Mouse (Mus musculus): ENCODE measurements at regions not wholly inside any gene's neighbourhood (a gene's known extent, or its start where the extent isn't known, plus 50 kb on each side); places are given as distances from the start of the nearest gene placed in this dataset.

DNA sequence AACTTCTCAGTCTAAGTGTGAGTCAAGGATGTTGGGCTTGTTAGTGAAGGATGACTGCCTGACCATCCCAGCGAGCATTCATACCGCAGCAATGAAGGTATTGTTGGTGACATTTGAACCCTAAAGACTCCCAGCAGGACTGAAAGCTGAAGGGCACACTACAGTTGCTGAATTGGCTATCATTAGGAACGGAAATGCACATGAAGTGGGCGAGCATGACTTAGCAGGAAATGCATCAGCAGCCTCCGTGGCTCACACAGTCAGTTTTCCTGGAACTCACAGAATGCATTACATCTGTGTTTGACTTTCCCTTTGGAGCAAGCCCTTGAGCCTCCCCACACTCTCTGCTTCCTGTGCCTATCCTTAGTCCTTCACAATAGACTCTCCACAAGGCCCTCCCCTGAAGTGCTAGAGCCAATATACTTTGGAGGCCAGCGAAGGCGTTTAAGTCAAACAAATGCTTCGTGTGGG lies 63.9 kb downstream of the Tmco5 start:
- Histone ChIP-seq H3K4me2 (no peak overlapping the region), H3K36me3 (no peaks in the 10 kb centered on the region), H3K4me3 (no peak overlapping the region), H3K9ac (no peak overlapping the region), H3K27ac (no peak overlapping the region), H3K9me3 (no peaks in the 10 kb centered on the region), H3K27me3 (no peaks in the 10 kb centered on the region), H3K4me1 (no peaks in the 10 kb centered on the region)
- WGBS, result 64% methylated on average over 8 of the region's 8 CpGs
- no peak for ATAC-seq (ENCODE audit: insufficient number of reproducible peaks, low FRiP score, low TSS enrichment, low read depth)

DNA sequence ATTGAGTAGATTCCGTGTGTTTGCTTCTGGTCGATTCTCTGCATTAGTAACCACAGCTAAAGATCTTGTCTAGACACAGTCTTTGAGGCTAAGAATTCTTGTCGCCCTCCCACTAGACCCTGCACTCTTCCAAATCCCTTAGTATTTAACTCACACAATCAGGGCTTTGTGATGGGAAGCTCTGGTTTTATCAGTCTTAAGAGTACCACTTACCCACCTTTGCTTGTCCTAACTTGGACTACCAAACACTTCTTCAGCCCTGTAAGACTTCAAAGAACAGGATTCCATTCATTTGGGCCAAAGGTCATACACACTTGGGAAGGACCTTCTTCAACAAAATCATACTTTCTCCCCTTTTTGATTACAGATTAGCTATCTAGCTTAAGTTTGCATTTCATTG lies 70.0 kb downstream of the Tmco5 start:
- no peak for ATAC-seq (ENCODE audit: insufficient number of reproducible peaks, low FRiP score, low TSS enrichment, low read depth)
- no peak overlapping the region for H3K9ac ChIP-seq
- WGBS, result 74% methylated on average over 3 of the region's 3 CpGs

DNA sequence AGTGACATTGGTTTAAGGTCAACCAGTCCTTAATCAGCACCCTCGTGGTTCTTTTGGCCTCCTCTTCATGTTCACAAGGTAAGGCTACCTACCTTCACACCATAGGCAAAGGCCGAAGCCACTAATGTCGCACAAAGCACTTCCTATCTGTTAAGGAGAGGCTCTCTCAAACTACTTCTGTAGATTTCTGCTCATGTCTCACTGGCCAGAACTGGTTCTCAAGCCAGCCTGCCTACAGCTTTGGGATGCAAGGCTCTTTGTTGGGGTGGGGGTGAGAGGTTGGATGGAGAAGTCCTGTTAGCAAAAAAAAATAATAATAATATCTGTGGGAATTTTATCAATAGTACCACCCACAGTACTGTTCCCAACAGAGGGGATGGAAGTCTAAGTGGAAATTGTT lies 71.2 kb downstream of the Tmco5 start:
- H3K36me3 ChIP-seq, result no peaks in the 10 kb centered on the region
- ATAC-seq (ENCODE audit: insufficient number of reproducible peaks, low FRiP score, low TSS enrichment, low read depth), result no peak

More for the DNA sequence above, 70.0 kb downstream of the Tmco5 start:
- Histone ChIP-seq H3K9me3 (no peaks in the 10 kb centered on the region), H3K27ac (no peak overlapping the region), H3K4me1 (no peaks in the 10 kb centered on the region), H3K4me3 (no peak overlapping the region), H3K27me3 (no peaks in the 10 kb centered on the region), H3K4me2 (no peak overlapping the region), H3K36me3 (no peaks in the 10 kb centered on the region)

DNA sequence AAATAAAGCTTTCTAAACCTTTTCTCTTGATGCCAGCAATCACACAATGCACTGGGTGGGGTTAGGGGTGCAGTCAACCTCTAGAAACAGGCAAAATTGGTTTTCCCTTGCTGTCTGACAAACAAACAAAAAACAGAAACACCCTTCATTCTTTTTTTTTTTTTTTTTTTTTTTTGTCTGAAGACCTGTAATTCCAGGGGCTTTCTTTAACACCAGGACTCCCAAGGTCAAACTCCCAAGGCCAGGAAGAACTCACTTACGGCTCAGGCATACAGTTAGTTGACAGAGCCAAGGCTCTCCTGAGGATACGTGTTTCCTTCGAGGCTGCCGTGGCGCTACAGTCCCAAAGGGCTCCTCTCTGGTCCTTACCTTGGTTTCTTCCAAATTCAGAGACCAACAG lies 71.7 kb downstream of the Tmco5 start:
- Histone ChIP-seq H3K4me3 (no peak overlapping the region), H3K27ac (no peak overlapping the region), H3K9me3 (no peaks in the 10 kb centered on the region), H3K36me3 (no peaks in the 10 kb centered on the region), H3K4me2 (no peak overlapping the region), H3K27me3 (no peaks in the 10 kb centered on the region), H3K4me1 (no peaks in the 10 kb centered on the region), H3K9ac (no peak overlapping the region)
- WGBS, result 87% methylated on average over 5 of the region's 5 CpGs
- ATAC-seq (ENCODE audit: insufficient number of reproducible peaks, low FRiP score, low TSS enrichment, low read depth), result no peak

More for the DNA sequence above, 71.2 kb downstream of the Tmco5 start:
- whole genome bisulfite sequencing, result 87% methylated on average over 3 of the region's 3 CpGs
- Histone ChIP-seq H3K27ac (no peak overlapping the region), H3K4me1 (no peaks in the 10 kb centered on the region), H3K27me3 (no peaks in the 10 kb centered on the region), H3K4me2 (no peak overlapping the region), H3K9me3 (no peaks in the 10 kb centered on the region), H3K4me3 (no peak overlapping the region), H3K9ac (no peak overlapping the region)

DNA sequence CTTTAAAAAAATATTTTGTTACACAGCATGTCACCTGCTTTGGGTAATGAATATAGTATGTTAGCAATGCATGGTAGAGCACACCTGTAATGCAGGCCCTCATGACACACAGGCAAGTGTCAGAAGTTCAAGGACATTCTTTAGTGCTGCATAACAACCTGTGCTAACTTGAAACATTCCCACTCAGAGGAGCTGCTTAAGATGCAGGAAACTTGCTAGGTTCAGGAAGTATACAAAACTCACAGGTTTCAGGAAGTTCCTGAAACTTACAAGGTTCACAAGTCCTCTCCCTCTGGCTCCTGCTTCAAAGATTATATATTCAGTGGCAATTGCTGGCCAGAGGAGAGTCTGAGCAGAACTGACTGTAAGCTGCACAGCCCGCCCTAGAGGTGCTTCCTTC lies 73.0 kb downstream of the Tmco5 start:
- no peak overlapping the region for H3K4me3 ChIP-seq
- H3K36me3 ChIP-seq, result no peaks in the 10 kb centered on the region
- WGBS, result 97% methylated on average over 1 of the region's 1 CpGs
- no peak for ATAC-seq (ENCODE audit: insufficient number of reproducible peaks, low FRiP score, low TSS enrichment, low read depth)
- no peaks in the 10 kb centered on the region for H3K27me3 ChIP-seq
- no peaks in the 10 kb centered on the region for H3K9me3 ChIP-seq
- H3K27ac ChIP-seq, result no peak overlapping the region
- H3K4me2 ChIP-seq, result no peak overlapping the region
- no peaks in the 10 kb centered on the region for H3K4me1 ChIP-seq
- H3K9ac ChIP-seq, result no peak overlapping the region

DNA sequence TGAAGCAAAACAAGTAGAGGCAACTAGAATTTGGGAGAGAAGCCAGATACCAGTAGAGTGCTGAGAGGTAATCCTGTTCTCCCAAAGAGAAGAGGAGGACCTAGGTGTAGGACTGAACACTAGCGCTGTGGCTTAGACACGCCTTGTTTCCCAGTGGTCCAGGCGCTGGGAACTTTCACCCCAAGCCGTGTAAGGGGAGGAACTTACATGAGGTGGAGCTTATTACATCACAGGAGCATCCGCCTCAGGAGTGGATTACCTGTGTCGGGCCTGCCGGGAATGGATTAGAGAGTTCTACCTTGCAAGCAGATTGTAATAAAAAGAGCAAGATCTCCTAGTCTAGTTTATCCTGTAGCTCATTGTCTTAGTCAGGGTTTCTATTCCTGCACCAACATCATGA lies 75.8 kb downstream of the Tmco5 start:
- H3K27me3 ChIP-seq, result no peaks in the 10 kb centered on the region
- 89% methylated on average over 7 of the region's 7 CpGs for WGBS
- no peaks in the 10 kb centered on the region for H3K4me1 ChIP-seq
- no peaks in the 10 kb centered on the region for H3K36me3 ChIP-seq
- no peak overlapping the region for H3K4me2 ChIP-seq
- H3K9me3 ChIP-seq, result no peaks in the 10 kb centered on the region
- H3K4me3 ChIP-seq, result no peak overlapping the region
- no peak for ATAC-seq (ENCODE audit: insufficient number of reproducible peaks, low FRiP score, low TSS enrichment, low read depth)
- no peak overlapping the region for H3K9ac ChIP-seq
- H3K27ac ChIP-seq, result no peak overlapping the region

DNA sequence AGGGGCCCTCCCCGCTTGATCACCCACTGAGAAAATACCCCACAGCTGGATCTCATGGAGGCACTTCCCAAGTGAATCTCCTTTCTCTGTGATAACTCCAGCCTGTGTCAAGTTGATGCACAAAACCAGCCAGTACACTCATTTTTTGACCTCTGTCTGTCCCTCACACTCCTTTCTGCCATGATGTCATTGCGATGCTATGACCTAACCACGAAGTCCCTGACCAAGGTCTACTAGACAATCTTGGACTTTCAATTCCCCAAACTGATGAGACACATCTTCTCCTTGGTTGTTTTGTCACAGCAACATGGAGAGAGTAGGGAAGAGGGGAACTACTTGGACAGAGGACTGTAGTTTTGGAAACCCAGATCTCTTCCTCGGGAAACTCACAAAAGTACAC lies 76.4 kb downstream of the Tmco5 start:
- H3K9me3 ChIP-seq, result no peaks in the 10 kb centered on the region
- H3K4me2 ChIP-seq, result no peak overlapping the region
- no peaks in the 10 kb centered on the region for H3K4me1 ChIP-seq
- H3K36me3 ChIP-seq, result no peaks in the 10 kb centered on the region
- H3K27me3 ChIP-seq, result no peaks in the 10 kb centered on the region
- H3K4me3 ChIP-seq, result no peak overlapping the region
- no peak for ATAC-seq (ENCODE audit: insufficient number of reproducible peaks, low FRiP score, low TSS enrichment, low read depth)
- WGBS, result 91% methylated on average over 4 of the region's 4 CpGs
- no peak overlapping the region for H3K27ac ChIP-seq
- no peak overlapping the region for H3K9ac ChIP-seq

DNA sequence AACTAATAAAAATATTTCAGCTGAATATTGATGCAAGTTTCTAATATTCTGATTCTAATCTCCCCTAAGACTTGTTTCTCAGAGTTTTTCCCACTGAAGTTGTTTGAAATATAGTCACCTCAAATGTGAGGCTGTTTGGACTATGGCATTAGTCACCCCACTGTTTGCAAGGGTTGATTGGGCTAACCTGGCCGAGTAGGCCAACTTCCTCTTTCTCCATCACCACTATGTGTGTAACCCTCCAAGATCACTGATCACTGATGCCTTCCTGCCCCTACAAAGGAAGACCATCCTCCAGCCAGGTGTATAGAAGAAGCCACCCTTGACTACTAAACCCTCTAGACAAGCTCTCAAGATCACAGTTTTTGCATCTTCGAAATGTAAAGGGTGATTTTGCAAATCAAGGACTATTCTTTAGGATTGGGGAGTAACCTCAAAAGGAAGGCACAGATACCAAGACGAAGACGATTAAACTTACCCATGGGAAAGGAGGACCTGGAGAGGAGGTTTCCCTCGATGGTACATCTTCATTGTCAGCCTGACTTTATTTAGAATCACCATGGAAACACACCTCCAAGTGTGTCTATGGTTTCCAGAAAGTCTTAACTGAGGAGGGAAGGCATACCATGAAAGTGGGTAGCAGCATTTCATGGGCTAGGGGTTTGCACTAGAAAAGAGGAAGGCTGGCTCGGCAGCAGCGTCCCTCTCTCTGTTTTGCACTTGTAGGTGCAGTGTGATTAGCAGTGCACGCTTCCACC lies 84.8 kb downstream of the Tmco5 start:
- Histone ChIP-seq H3K9ac (no peak overlapping the region), H3K4me3 (no peak overlapping the region), H3K4me2 (no peak overlapping the region), H3K4me1 (no peaks in the 10 kb centered on the region), H3K27ac (no peak overlapping the region), H3K36me3 (no peaks in the 10 kb centered on the region), H3K9me3 (no peaks in the 10 kb centered on the region), H3K27me3 (no peaks in the 10 kb centered on the region)
- WGBS, result 73% methylated on average over 8 of the region's 8 CpGs
- ATAC-seq (ENCODE audit: insufficient number of reproducible peaks, low FRiP score, low TSS enrichment, low read depth), result no peak

DNA sequence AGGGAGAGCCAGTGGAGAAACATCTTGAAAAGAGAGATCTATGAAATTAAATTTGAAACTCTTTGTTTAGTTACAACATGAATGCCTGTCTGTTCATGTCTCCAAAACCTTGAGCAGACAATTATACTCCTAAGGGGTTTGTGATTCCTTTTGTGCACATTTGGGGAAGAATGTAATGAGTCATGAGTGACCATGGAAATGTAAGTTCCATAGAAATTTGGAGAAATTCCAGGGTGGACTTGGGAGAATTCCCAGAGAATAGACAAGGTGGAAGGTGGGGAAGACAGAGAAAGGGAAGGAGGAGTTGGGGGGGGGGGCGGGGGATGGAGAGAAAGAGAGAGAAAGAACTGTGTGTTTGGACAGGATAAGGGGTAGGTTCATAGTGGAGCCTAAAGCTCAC lies 87.8 kb downstream of the Tmco5 start:
- 80% methylated on average over 1 of the region's 1 CpGs for WGBS
- H3K4me3 ChIP-seq, result no peak overlapping the region
- H3K4me1 ChIP-seq, result peaks cover under 1% of the 10 kb centered on the region; the same call in 1 of the 2 replicates
- H3K27me3 ChIP-seq, result no peaks in the 10 kb centered on the region
- H3K27ac ChIP-seq, result no peak overlapping the region
- no peak for ATAC-seq (ENCODE audit: insufficient number of reproducible peaks, low FRiP score, low TSS enrichment, low read depth)
- H3K9me3 ChIP-seq, result no peaks in the 10 kb centered on the region
- no peaks in the 10 kb centered on the region for H3K36me3 ChIP-seq
- no peak overlapping the region for H3K4me2 ChIP-seq
- H3K9ac ChIP-seq, result no peak overlapping the region

DNA sequence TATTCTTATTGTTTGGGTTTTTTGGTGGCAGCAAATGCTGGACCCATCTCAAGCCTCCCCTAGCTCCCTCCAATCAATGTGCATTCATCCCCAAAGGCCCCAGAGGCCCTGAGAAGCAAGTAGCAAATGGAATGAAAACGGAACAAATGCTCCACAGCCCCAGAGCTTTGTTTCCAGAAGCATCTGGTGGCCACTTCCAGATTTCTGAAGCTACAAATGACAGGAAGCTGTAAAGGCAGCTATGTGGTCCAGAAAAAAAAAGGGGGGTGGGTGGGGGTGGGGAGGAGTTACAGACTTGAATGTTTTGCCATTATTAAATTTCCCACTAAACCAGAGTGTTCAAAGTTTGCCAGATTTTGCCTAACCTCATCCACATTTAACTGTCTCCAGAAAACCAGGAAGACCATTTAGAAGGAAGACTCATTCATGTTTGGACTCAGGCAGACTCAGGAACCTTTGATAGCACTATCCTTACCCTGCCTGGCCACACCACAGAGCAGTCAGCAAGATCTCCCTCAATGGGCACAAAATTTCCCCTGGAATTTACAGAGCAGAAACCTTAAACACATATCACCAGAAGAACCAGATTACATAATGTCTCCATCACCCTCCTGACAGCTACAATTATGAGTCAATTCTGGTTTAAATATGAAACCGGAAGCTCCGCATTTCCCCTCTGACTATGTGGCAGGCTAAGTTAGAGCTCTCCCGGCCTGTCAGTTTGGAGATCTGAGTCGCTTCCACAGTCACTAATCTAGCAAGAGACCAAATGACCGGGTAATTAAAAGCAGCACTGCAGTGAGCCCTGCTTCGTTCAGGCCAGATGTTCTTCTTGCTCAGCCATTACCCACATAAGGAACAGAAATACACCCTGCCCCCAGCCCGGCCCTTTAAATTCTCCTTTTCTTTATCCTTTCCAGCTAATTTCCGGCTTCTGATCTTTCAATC lies 93.4 kb downstream of the Tmco5 start:
- Histone ChIP-seq H3K9ac (no peak overlapping the region), H3K4me3 (peak overlapping the region; percentile 11), H3K36me3 (no peaks in the 10 kb centered on the region), H3K4me1 (peaks cover 44% of the 10 kb centered on the region), H3K27me3 (no peaks in the 10 kb centered on the region), H3K4me2 (peak overlapping the region; percentile 39), H3K9me3 (no peaks in the 10 kb centered on the region), H3K27ac (peak overlapping the region; percentile 85)
- 4% methylated on average over 9 of the region's 9 CpGs for whole genome bisulfite sequencing
- peak; percentile 25 for ATAC-seq (ENCODE audit: insufficient number of reproducible peaks, low FRiP score, low TSS enrichment, low read depth)

DNA sequence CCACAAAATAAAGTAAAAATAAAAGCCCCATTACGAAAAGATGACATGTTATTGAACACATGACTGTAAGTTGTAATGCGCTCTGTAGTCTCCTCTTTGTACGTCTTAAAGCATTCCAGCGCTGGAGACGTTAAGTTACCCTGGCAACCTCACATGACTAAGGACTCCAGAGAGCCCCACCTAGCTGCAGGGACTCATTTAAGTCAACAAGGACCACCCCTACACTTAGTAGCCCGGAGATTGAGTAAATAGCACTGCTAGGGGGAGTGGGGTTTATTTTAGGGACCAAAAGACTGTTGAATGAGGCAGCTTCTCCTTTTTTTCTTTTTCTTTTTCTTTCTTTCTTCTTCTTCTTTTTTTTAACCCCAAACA lies 94.1 kb downstream of the Tmco5 start:
- H3K27me3 ChIP-seq, result no peaks in the 10 kb centered on the region
- peak overlapping the region; percentile 39 for H3K4me2 ChIP-seq
- ATAC-seq (ENCODE audit: insufficient number of reproducible peaks, low FRiP score, low TSS enrichment, low read depth), result no peak
- H3K4me1 ChIP-seq, result peaks cover 49% of the 10 kb centered on the region
- H3K9me3 ChIP-seq, result no peaks in the 10 kb centered on the region
- peak overlapping the region; percentile 11 for H3K4me3 ChIP-seq
- 2% methylated on average over 6 of the region's 6 CpGs for WGBS
- no peak overlapping the region for H3K9ac ChIP-seq
- H3K36me3 ChIP-seq, result no peaks in the 10 kb centered on the region
- H3K27ac ChIP-seq, result peak overlapping the region; percentile 85

DNA sequence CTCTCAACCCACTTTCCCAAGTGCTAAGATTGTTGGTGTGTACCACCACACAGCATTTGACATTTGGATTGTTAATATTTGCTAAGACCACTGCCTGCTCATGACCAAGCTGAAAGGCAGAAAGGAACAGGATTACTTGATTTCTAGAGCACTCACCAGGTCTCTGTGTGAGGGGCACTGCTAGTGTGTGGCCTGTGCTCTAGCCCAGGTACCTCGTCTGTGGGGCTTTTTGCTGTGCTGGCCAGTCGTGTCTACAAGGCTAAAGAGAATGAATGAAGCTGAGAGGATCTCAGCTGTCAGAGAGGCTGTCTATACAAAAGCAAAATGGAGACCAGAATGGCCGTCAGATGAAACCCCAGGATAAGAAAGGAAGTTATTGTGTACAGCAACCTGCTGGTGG lies 95.0 kb downstream of the Tmco5 start:
- Histone ChIP-seq H3K4me1 (peaks cover 49% of the 10 kb centered on the region), H3K27ac (peak overlapping the region; percentile 85)
- 60% methylated on average over 3 of the region's 3 CpGs for WGBS

More for the DNA sequence above, 95.0 kb downstream of the Tmco5 start:
- no peak overlapping the region for H3K9ac ChIP-seq
- H3K27me3 ChIP-seq, result no peaks in the 10 kb centered on the region
- H3K4me2 ChIP-seq, result no peak overlapping the region
- H3K4me3 ChIP-seq, result no peak overlapping the region
- H3K36me3 ChIP-seq, result no peaks in the 10 kb centered on the region
- ATAC-seq (ENCODE audit: insufficient number of reproducible peaks, low FRiP score, low TSS enrichment, low read depth), result no peak
- H3K9me3 ChIP-seq, result no peaks in the 10 kb centered on the region

Measured in limb, embryonic 15.5 days (tissue).